Mouse (Mus musculus): Measurements from ENCODE around the gene Itga6.

GRCm38 (mm10) chr2:71865022-71865421, 119.6 kb downstream of the Itga6 start:
- no peak for TF ChIP-seq GATA1 (IDR thresholded peaks at IDR 0.05; ENCODE audit: low read length)
- no peak for TF ChIP-seq TAL1 (IDR thresholded peaks at IDR 0.05; ENCODE audit: low read length)
